Mouse (Mus musculus): ENCODE measurements around the gene Sppl2b.
"Not testable (repeated sequence)": the region's sequence is repeated elsewhere in the genome, so short reads cannot be mapped to it uniquely, and the experiment has no call there.

The Sppl2b gene

GRCm38 (mm10) chr10:80854913-80855748 lies at the start of gene Sppl2b, which contains the start of gene Lsm7:
Sppl2b (plus strand) TSS chr10:80855275.
Lsm7 (minus strand) TSS chr10:80855209.
- DNase-seq (ENCODE audit: low spot score), result peak; percentile 93

GRCm38 (mm10) chr10:80805322-80805721 lies 49.8 kb upstream of the Sppl2b start:
- no peak for DNase-seq (ENCODE audit: low spot score)

GRCm38 (mm10) chr10:80805925-80806324 lies 49.1 kb upstream of the Sppl2b start:
- DNase-seq (ENCODE audit: low spot score), result peak; percentile 73

GRCm38 (mm10) chr10:80806341-80807056 lies 48.6 kb upstream of the Sppl2b start:
- DNase-seq (ENCODE audit: low spot score), result no peak

GRCm38 (mm10) chr10:80807057-80807627 lies 47.9 kb upstream of the Sppl2b start:
- no peak for DNase-seq (ENCODE audit: low spot score)

GRCm38 (mm10) chr10:80808099-80808984 lies 46.7 kb upstream of the Sppl2b start:
- no peak for DNase-seq (ENCODE audit: low spot score)

- DNase-seq (ENCODE audit: low spot score), result no peak
Observed at GRCm38 (mm10) chr10:80808985-80809632, 46.0 kb upstream of the Sppl2b start.

GRCm38 (mm10) chr10:80810084-80810483 lies 45.0 kb upstream of the Sppl2b start:
- DNase-seq (ENCODE audit: low spot score), result no peak

GRCm38 (mm10) chr10:80812391-80813041 lies 42.6 kb upstream of the Sppl2b start:
- DNase-seq (ENCODE audit: low spot score), result no peak

- no peak for DNase-seq (ENCODE audit: low spot score)
Observed at GRCm38 (mm10) chr10:80813366-80813765, 41.7 kb upstream of the Sppl2b start, which contains the start of gene Jsrp1. Jsrp1 (minus strand) TSS chr10:80813498.

GRCm38 (mm10) chr10:80814800-80815199 lies 40.3 kb upstream of the Sppl2b start:
- no peak for DNase-seq (ENCODE audit: low spot score)

GRCm38 (mm10) chr10:80816303-80816702 lies 38.8 kb upstream of the Sppl2b start:
- not testable (repeated sequence) for DNase-seq (ENCODE audit: low spot score)

GRCm38 (mm10) chr10:80817164-80817563 lies 37.9 kb upstream of the Sppl2b start:
- no peak for DNase-seq (ENCODE audit: low spot score)

- not testable (repeated sequence) for DNase-seq (ENCODE audit: low spot score)
Observed at GRCm38 (mm10) chr10:80817955-80818354, 37.1 kb upstream of the Sppl2b start.

GRCm38 (mm10) chr10:80818599-80819281 lies 36.3 kb upstream of the Sppl2b start:
- DNase-seq (ENCODE audit: low spot score), result peak; percentile 84

GRCm38 (mm10) chr10:80819406-80819805 lies 35.7 kb upstream of the Sppl2b start:
- DNase-seq (ENCODE audit: low spot score), result no peak

GRCm38 (mm10) chr10:80821991-80822390 lies 33.1 kb upstream of the Sppl2b start:
- DNase-seq (ENCODE audit: low spot score), result no peak

GRCm38 (mm10) chr10:80822528-80822927 lies 32.5 kb upstream of the Sppl2b start:
- no peak for DNase-seq (ENCODE audit: low spot score)

GRCm38 (mm10) chr10:80823316-80823715 lies 31.8 kb upstream of the Sppl2b start:
- no peak for DNase-seq (ENCODE audit: low spot score)

All from c-Kit-positive CD71-positive TER-119-positive erythroid progenitor cells, embryonic 14.5 days (primary cell).